Mouse (Mus musculus): ENCODE data around the gene Ints6l. TPM values are rescaled to one million over a fixed set of nuclear protein-coding genes. Genes with fewer than 3 reads are reported as not detected.
A peak's percentile ranks its signal among the peaks of the same experiment; 100 is the strongest.

Gene Ints6l
- polyA plus RNA-seq (2014; fragmentation: Nextera tagmentation; extraction: Ambion mirVana) = 19.8 and 22.1 TPM in 2 replicates

GRCm38 (mm10) chrX:56454671-56455371 is at the start of gene Ints6l:
Gene Ints6l, plus strand, starts transcription at chrX:56454857.
- ATAC-seq (ENCODE audit: insufficient read depth, low FRiP score, low TSS enrichment) = peak; percentile 87
- Histone ChIP-seq H3K4me3 (ENCODE audit: low read depth, low read length) (peak within 1 kb of the TSS; percentile 56), H3K4me1 (ENCODE audit: control insufficient read depth, insufficient read depth, low read length) (no peaks in the 10 kb centered on the region), H3K36me3 (ENCODE audit: control insufficient read depth, insufficient read depth, low read length) (no peaks in the 10 kb centered on the region), H3K27ac (ENCODE audit: low read depth, low read length) (peak within 1 kb of the TSS; percentile 90), H3K9ac (ENCODE audit: low read length) (peak within 1 kb of the TSS; percentile 79), H3K27me3 (ENCODE audit: control insufficient read depth, insufficient read depth, low read length) (no peaks in the 10 kb centered on the region), H3K4me2 (ENCODE audit: low read depth) (peak within 1 kb of the TSS; percentile 54), H3K9me3 (ENCODE audit: control insufficient read depth, low read length) (no peaks in the 10 kb centered on the region)
- 22% methylated on average over 21 of the region's 22 CpGs for WGBS
- peak; percentile 69 for DNase-seq (ENCODE audit: low spot score)

- WGBS = 84% methylated on average over 1 of the region's 1 CpGs
Observed at GRCm38 (mm10) chrX:56405482-56405881, 49.2 kb upstream of the Ints6l start.

GRCm38 (mm10) chrX:56406128-56406527 is 48.5 kb upstream of the Ints6l start:
- H3K9me3 ChIP-seq (ENCODE audit: control insufficient read depth, low read length) = no peaks in the 10 kb centered on the region

More at GRCm38 (mm10) chrX:56405482-56405881, 49.2 kb upstream of the Ints6l start:
- no peak overlapping the region for H3K27ac ChIP-seq (ENCODE audit: low read depth, low read length)
- H3K4me2 ChIP-seq (ENCODE audit: low read depth) = no peak overlapping the region
- no peak overlapping the region for H3K4me3 ChIP-seq (ENCODE audit: low read depth, low read length)
- H3K9ac ChIP-seq (ENCODE audit: low read length) = no peak overlapping the region
- no peaks in the 10 kb centered on the region for H3K4me1 ChIP-seq (ENCODE audit: control insufficient read depth, insufficient read depth, low read length)
- H3K27me3 ChIP-seq (ENCODE audit: control insufficient read depth, insufficient read depth, low read length) = no peaks in the 10 kb centered on the region
- ATAC-seq (ENCODE audit: insufficient read depth, low FRiP score, low TSS enrichment) (no peak), DNase-seq (ENCODE audit: low spot score) (no peak)
- H3K9me3 ChIP-seq (ENCODE audit: control insufficient read depth, low read length) = no peaks in the 10 kb centered on the region
- H3K36me3 ChIP-seq (ENCODE audit: control insufficient read depth, insufficient read depth, low read length) = no peaks in the 10 kb centered on the region

GRCm38 (mm10) chrX:56416277-56416676 is 38.4 kb upstream of the Ints6l start:
- Histone ChIP-seq H3K27me3 (ENCODE audit: control insufficient read depth, insufficient read depth, low read length) (no peaks in the 10 kb centered on the region), H3K27ac (ENCODE audit: low read depth, low read length) (no peak overlapping the region), H3K4me2 (ENCODE audit: low read depth) (no peak overlapping the region), H3K36me3 (ENCODE audit: control insufficient read depth, insufficient read depth, low read length) (no peaks in the 10 kb centered on the region), H3K4me1 (ENCODE audit: control insufficient read depth, insufficient read depth, low read length) (no peaks in the 10 kb centered on the region), H3K9me3 (ENCODE audit: control insufficient read depth, low read length) (no peaks in the 10 kb centered on the region), H3K4me3 (ENCODE audit: low read depth, low read length) (no peak overlapping the region), H3K9ac (ENCODE audit: low read length) (no peak overlapping the region)
- DNase-seq (ENCODE audit: low spot score) (no peak), ATAC-seq (ENCODE audit: insufficient read depth, low FRiP score, low TSS enrichment) (no peak)
- WGBS = 79% methylated on average over 3 of the region's 3 CpGs

More at GRCm38 (mm10) chrX:56406128-56406527, 48.5 kb upstream of the Ints6l start:
- DNase-seq (ENCODE audit: low spot score) (no peak), ATAC-seq (ENCODE audit: insufficient read depth, low FRiP score, low TSS enrichment) (no peak)
- no peak overlapping the region for H3K4me3 ChIP-seq (ENCODE audit: low read depth, low read length)
- no peaks in the 10 kb centered on the region for H3K36me3 ChIP-seq (ENCODE audit: control insufficient read depth, insufficient read depth, low read length)
- H3K4me2 ChIP-seq (ENCODE audit: low read depth) = no peak overlapping the region
- no peak overlapping the region for H3K9ac ChIP-seq (ENCODE audit: low read length)
- H3K27ac ChIP-seq (ENCODE audit: low read depth, low read length) = no peak overlapping the region
- WGBS = 69% methylated on average over 5 of the region's 5 CpGs
- no peaks in the 10 kb centered on the region for H3K4me1 ChIP-seq (ENCODE audit: control insufficient read depth, insufficient read depth, low read length)
- no peaks in the 10 kb centered on the region for H3K27me3 ChIP-seq (ENCODE audit: control insufficient read depth, insufficient read depth, low read length)

- Histone ChIP-seq H3K27me3 (ENCODE audit: control insufficient read depth, insufficient read depth, low read length) (no peaks in the 10 kb centered on the region), H3K4me1 (ENCODE audit: control insufficient read depth, insufficient read depth, low read length) (no peaks in the 10 kb centered on the region), H3K27ac (ENCODE audit: low read depth, low read length) (no peak overlapping the region), H3K4me3 (ENCODE audit: low read depth, low read length) (no peak overlapping the region), H3K9me3 (ENCODE audit: control insufficient read depth, low read length) (no peaks in the 10 kb centered on the region), H3K36me3 (ENCODE audit: control insufficient read depth, insufficient read depth, low read length) (no peaks in the 10 kb centered on the region), H3K9ac (ENCODE audit: low read length) (no peak overlapping the region), H3K4me2 (ENCODE audit: low read depth) (no peak overlapping the region)
- 66% methylated on average over 4 of the region's 4 CpGs for WGBS
- ATAC-seq (ENCODE audit: insufficient read depth, low FRiP score, low TSS enrichment) (no peak), DNase-seq (ENCODE audit: low spot score) (no peak)
Observed at GRCm38 (mm10) chrX:56417541-56417940, 37.1 kb upstream of the Ints6l start.

- H3K9ac ChIP-seq (ENCODE audit: low read length) = no peak overlapping the region
- H3K4me1 ChIP-seq (ENCODE audit: control insufficient read depth, insufficient read depth, low read length) = no peaks in the 10 kb centered on the region
- H3K4me2 ChIP-seq (ENCODE audit: low read depth) = no peak overlapping the region
- no peak for ATAC-seq (ENCODE audit: insufficient read depth, low FRiP score, low TSS enrichment)
- H3K9me3 ChIP-seq (ENCODE audit: control insufficient read depth, low read length) = no peaks in the 10 kb centered on the region
- no peak overlapping the region for H3K27ac ChIP-seq (ENCODE audit: low read depth, low read length)
- DNase-seq (ENCODE audit: low spot score) = no peak
- no peaks in the 10 kb centered on the region for H3K36me3 ChIP-seq (ENCODE audit: control insufficient read depth, insufficient read depth, low read length)
- H3K27me3 ChIP-seq (ENCODE audit: control insufficient read depth, insufficient read depth, low read length) = no peaks in the 10 kb centered on the region
- WGBS = 45% methylated on average over 2 of the region's 2 CpGs
- no peak overlapping the region for H3K4me3 ChIP-seq (ENCODE audit: low read depth, low read length)
Observed at GRCm38 (mm10) chrX:56430601-56431000, 24.1 kb upstream of the Ints6l start.

- no peaks in the 10 kb centered on the region for H3K9me3 ChIP-seq (ENCODE audit: control insufficient read depth, low read length)
- 72% methylated on average over 7 of the region's 7 CpGs for WGBS
- H3K4me3 ChIP-seq (ENCODE audit: low read depth, low read length) = no peak overlapping the region
- no peak overlapping the region for H3K27ac ChIP-seq (ENCODE audit: low read depth, low read length)
- H3K4me1 ChIP-seq (ENCODE audit: control insufficient read depth, insufficient read depth, low read length) = no peaks in the 10 kb centered on the region
- no peaks in the 10 kb centered on the region for H3K36me3 ChIP-seq (ENCODE audit: control insufficient read depth, insufficient read depth, low read length)
- ATAC-seq (ENCODE audit: insufficient read depth, low FRiP score, low TSS enrichment) (no peak), DNase-seq (ENCODE audit: low spot score) (no peak)
- H3K9ac ChIP-seq (ENCODE audit: low read length) = no peak overlapping the region
- no peaks in the 10 kb centered on the region for H3K27me3 ChIP-seq (ENCODE audit: control insufficient read depth, insufficient read depth, low read length)
- no peak overlapping the region for H3K4me2 ChIP-seq (ENCODE audit: low read depth)
Observed at GRCm38 (mm10) chrX:56435758-56436283, 18.8 kb upstream of the Ints6l start.

GRCm38 (mm10) chrX:56446487-56447428 is 7.9 kb upstream of the Ints6l start:
- Histone ChIP-seq H3K27ac (ENCODE audit: low read depth, low read length) (no peak overlapping the region), H3K4me3 (ENCODE audit: low read depth, low read length) (no peak overlapping the region), H3K27me3 (ENCODE audit: control insufficient read depth, insufficient read depth, low read length) (no peaks in the 10 kb centered on the region), H3K9ac (ENCODE audit: low read length) (no peak overlapping the region), H3K4me2 (ENCODE audit: low read depth) (no peak overlapping the region), H3K4me1 (ENCODE audit: control insufficient read depth, insufficient read depth, low read length) (no peaks in the 10 kb centered on the region), H3K9me3 (ENCODE audit: control insufficient read depth, low read length) (no peaks in the 10 kb centered on the region), H3K36me3 (ENCODE audit: control insufficient read depth, insufficient read depth, low read length) (no peaks in the 10 kb centered on the region)
- DNase-seq (ENCODE audit: low spot score) = no peak
- WGBS = 91% methylated on average over 11 of the region's 11 CpGs
- ATAC-seq (ENCODE audit: insufficient read depth, low FRiP score, low TSS enrichment) = no peak

Data from neural tube, embryonic 11.5 days (tissue).